Mouse (Mus musculus): Measurements from ENCODE around the gene Igll1. TPM values are rescaled to one million over a fixed set of nuclear protein-coding genes. Genes with fewer than 3 reads are reported as not detected.

Igll1 gene
- not detected for total RNA-seq (2023)

DNA sequence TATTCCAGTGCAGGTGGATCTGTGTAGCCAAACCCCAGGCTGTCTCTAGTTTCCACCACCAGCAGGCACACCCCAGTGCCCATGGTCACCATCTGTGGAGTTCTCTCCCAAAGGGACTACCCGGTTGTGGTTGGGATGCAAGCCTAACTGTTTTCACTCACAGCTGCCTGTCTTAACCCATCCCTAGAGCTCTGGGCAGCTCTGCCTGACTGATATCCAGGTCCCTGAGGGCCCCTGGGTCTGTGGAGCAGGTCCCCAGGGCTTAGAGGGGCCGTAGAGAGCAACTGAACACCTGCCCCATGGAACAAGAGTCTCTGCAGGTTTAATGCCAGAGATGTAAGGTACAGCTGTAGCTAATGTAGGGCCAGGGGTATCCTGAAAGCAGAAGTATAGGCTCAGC is at the start of gene Igll1:
TSS of gene Igll1 (minus strand) at position 8 of the 400 bp plus-strand sequence.

GRCm38 (mm10) chr16:16896382-16897055 is 32.7 kb upstream of the Igll1 start, which contains the start of gene Ppm1f:
Gene Ppm1f, plus strand, starts transcription at chr16:16896469.

DNA sequence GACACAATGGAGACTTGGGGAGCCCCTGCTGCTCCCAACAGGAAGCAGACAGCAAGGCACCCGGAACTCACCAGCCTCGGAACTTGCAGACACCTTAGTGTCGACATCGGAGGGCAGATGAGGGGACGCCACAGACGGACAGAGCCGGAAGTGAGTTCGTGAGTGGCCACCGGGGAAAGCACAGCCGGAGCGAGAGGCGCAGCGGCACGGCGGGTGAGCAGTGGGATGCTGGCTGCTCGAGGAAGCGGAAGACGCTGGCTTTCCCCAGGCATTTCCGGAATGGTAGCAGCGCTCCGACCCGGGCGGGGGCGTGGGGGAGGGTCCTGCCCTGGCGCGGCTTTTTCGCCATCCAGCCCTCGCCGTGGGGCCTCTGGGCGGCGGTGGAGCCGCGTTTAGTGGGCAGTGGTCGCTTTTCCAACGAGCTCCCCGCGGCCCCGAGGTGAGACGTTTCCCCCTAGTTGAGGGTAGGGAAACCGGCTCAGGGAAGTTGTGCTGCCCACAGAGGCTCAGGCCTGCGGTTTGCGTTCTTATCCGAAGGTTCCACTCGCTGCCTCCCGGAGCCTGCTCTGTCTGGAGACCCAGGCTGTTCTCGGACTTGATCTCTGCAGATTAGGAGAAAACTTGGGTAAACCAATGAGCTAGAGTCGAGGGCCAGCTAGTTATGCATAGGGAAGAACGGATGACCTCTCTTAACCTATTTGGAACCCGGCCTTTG is 7.0 kb upstream of the Igll1 start, which contains the start of the genes Top3b and Vpreb1:
TSS of gene Top3b (plus strand) at position 120 of the 715 bp plus-strand sequence.
TSS of gene Vpreb1 (minus strand) at position 227 of the 715 bp plus-strand sequence.

DNA sequence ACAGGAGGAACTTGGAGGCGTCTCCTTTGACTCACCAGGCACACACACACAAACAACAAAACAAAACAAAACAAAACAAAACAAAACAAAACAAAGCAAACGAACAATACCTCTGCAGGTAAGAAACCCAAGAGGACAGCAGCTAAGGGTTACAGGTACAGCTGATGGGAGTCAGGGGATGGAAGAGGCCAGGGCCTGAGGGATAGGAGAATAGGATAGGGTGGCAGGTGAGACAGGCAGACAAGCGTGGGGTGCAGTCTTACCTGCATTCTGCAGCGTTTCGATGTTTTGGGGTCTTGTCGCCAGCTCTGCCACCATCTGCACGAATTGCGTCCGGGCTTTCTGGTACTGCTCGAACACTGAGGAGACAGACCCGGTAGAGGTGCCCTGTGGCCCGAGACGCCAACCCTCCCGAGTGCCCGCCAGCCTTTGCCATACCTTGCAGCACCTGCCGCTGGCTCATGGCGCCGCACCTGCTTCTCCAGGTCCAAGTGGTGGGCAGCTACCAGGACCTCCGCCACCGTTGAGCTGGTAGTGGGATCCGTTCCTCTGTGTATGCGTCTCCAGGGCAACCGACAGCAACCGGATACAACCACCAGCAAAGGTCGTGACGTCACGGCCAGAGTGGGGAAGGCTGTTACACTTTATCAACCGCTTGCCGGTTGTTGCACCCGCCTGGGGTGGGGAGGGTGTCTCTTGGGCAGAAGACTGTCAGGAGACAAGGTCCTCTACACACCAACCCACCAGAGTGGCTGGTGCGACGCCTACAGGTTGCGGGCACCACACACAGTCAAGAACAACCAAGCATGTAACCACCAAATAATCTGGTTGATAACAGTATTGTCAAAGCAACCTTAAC is 34.8 kb downstream of the Igll1 start, which contains the start of gene Spag6l:
TSS of gene Spag6l (minus strand) at position 700 of the 859 bp plus-strand sequence.

Other genes starting within 250 kb of the Igll1 start
- gene Olfr19, start 187.6 kb downstream of the Igll1 start, total RNA-seq (2023), result not detected
- gene Spag6l, start 34.5 kb downstream of the Igll1 start, total RNA-seq (2023), result 1 to 10 TPM; 1.6 to 2.3 TPM
- 100 to 1,000 TPM; 115 to 130 TPM for gene Top3b, start 6.8 kb upstream of the Igll1 start, total RNA-seq (2023)
- gene Vpreb1, start 6.9 kb upstream of the Igll1 start, total RNA-seq (2023), result not detected
- 10 to 100 TPM; 20.2 to 22.2 TPM for gene Ppm1f, start 32.5 kb upstream of the Igll1 start, total RNA-seq (2023)
- 100 to 1,000 TPM; 174 to 190 TPM for gene Mapk1, start 119.4 kb upstream of the Igll1 start, total RNA-seq (2023)
- 1 to 10 TPM; 2.6 to 4.3 TPM for gene Ypel1, start 205.7 kb upstream of the Igll1 start, total RNA-seq (2023)
- gene Ppil2, start 247.3 kb upstream of the Igll1 start, total RNA-seq (2023), result 100 to 1,000 TPM; 128 to 139 TPM